Mouse (Mus musculus) bone marrow, adult 2 months (tissue): Measurements from ENCODE around the gene Map3k11. TPM values are rescaled to one million over a fixed set of nuclear protein-coding genes. Genes with fewer than 3 reads are reported as not detected.
A peak's percentile ranks its signal among the peaks of the same experiment; 100 is the strongest.

Experiments
- H3K27ac ChIP-seq: fragments of 200-500 bp; 2 replicates; pipeline ENCODE4 v1.5.1; 2012; ENCODE audit warnings: low read depth, mild to moderate bottlenecking, control low read depth, inconsistent platforms, low read length; ENCODE audit not compliant: control insufficient read depth, poor library complexity, insufficient read depth
- H3K4me1 ChIP-seq: fragments of 200-500 bp; 2 replicates; pipeline ENCODE4 v1.6.1; 2011; ENCODE audit warnings: low read length; ENCODE audit not compliant: control insufficient read depth, insufficient read depth
- H3K4me3 ChIP-seq: fragments of 200-500 bp; replicated peaks from 2 replicates; pipeline ENCODE3; 2011; ENCODE audit warnings: mild to moderate bottlenecking, low read depth, low read length, control low read depth; ENCODE audit not compliant: control insufficient read depth
- CTCF ChIP-seq: fragments of 200-500 bp; IDR thresholded peaks from 2 replicates; pipeline ENCODE4 v1.5.1; 2011; ENCODE audit warnings: low read length, control low read depth; ENCODE audit not compliant: control insufficient read depth, insufficient read depth
- POLR2A ChIP-seq: fragments of 200-500 bp; IDR thresholded peaks from 2 replicates; pipeline ENCODE4 v1.6.1; 2011; ENCODE audit warnings: low read depth, mild to moderate bottlenecking, control low read depth, low read length, borderline replicate concordance; ENCODE audit not compliant: control insufficient read depth
- WGBS: fragments of 180-500 bp; shearing (Covaris S2); methylation state at CpG from one replicate; pipeline ENCODE4 v1.1.7; 2018; 5-methylcytosine and 5-hydroxymethylcytosine counted together
- polyA plus RNA-seq: library from polyadenylated mRNA; stranded (reverse); fragments of >200 nt; gene quantifications from 2 replicates; pipeline ENCODE4 v1.2.4, GENCODE M21; 2011; ENCODE audit warnings: low replicate concordance; ENCODE audit not compliant: missing spikeins, insufficient read depth, insufficient read length

Map3k11 gene
- polyA plus RNA-seq, 1 experiment, result 60.5 TPM

- Histone ChIP-seq H3K4me3 (peak overlapping the region; percentile 84), H3K27ac (peak overlapping the region; percentile 44), H3K4me1 (peaks cover 2% of the 10 kb centered on the region; the same call in 1 of the 2 replicates)
- no peak for TF ChIP-seq POLR2A
- 44% methylated on average over 5 of the region's 5 CpGs for WGBS
Measured at GRCm38 (mm10) chr19:5691601-5692000, 3.1 kb downstream of the Map3k11 start.

GRCm38 (mm10) chr19:5692086-5692912 lies 3.8 kb downstream of the Map3k11 start:
- peak overlapping the region; percentile 84 for H3K4me3 ChIP-seq
- 16% methylated on average over 10 of the region's 10 CpGs for WGBS
- H3K4me1 ChIP-seq, result peaks cover 2% of the 10 kb centered on the region; the same call in 1 of the 2 replicates
- peak overlapping the region; percentile 56 for H3K27ac ChIP-seq
- TF ChIP-seq POLR2A (0 out of 2 replicates have a peak, but pooled peaks have one; percentile 3), CTCF (no peak)

- no peak for TF ChIP-seq CTCF
- TF ChIP-seq POLR2A, result no peak
- peak overlapping the region; percentile 56 for H3K27ac ChIP-seq
- H3K4me3 ChIP-seq, result peak overlapping the region; percentile 84
- no peaks in the 10 kb centered on the region; the same call in 1 of the 2 replicates for H3K4me1 ChIP-seq
- 31% methylated on average over 10 of the region's 10 CpGs for WGBS
Measured at GRCm38 (mm10) chr19:5692913-5693396, 4.4 kb downstream of the Map3k11 start.

GRCm38 (mm10) chr19:5693801-5694200 lies 5.3 kb downstream of the Map3k11 start:
- no peak for TF ChIP-seq POLR2A
- TF ChIP-seq CTCF, result no peak
- Histone ChIP-seq H3K4me1 (no peaks in the 10 kb centered on the region; the same call in 1 of the 2 replicates), H3K4me3 (peak overlapping the region; percentile 84), H3K27ac (no peak overlapping the region)
- WGBS, result 83% methylated on average over 6 of the region's 6 CpGs

- 94% methylated on average over 41 of the region's 41 CpGs for WGBS
- Histone ChIP-seq H3K27ac (no peak overlapping the region), H3K4me3 (no peak overlapping the region), H3K4me1 (no peaks in the 10 kb centered on the region; the same call in 1 of the 2 replicates)
- TF ChIP-seq CTCF, result no peak
- no peak; the same call in 1 of the 2 replicates for TF ChIP-seq POLR2A
Measured at GRCm38 (mm10) chr19:5695849-5696462, 7.4 kb downstream of the Map3k11 start.

GRCm38 (mm10) chr19:5704163-5704800 lies 15.7 kb downstream of the Map3k11 start, which contains the start of gene Kcnk7:
TSS of gene Kcnk7 (plus strand) at chr19:5704367.
- peaks cover 6% of the 10 kb centered on the region for H3K4me1 ChIP-seq

GRCm38 (mm10) chr19:5704801-5705571 lies 16.4 kb downstream of the Map3k11 start:
- no peak overlapping the region for H3K4me3 ChIP-seq
- WGBS, result 29% methylated on average over 10 of the region's 10 CpGs
- peaks cover 6% of the 10 kb centered on the region for H3K4me1 ChIP-seq
- no peak for TF ChIP-seq POLR2A
- TF ChIP-seq CTCF, result no peak
- H3K27ac ChIP-seq, result peak overlapping the region; percentile 37

More at GRCm38 (mm10) chr19:5704163-5704800, 15.7 kb downstream of the Map3k11 start, which contains the start of gene Kcnk7:
- no peak for TF ChIP-seq POLR2A
- TF ChIP-seq CTCF, result no peak
- WGBS, result 66% methylated on average over 17 of the region's 17 CpGs
- peak within 1 kb of the TSS; percentile 37 for H3K27ac ChIP-seq
- no peak within 1 kb of the TSS for H3K4me3 ChIP-seq
